Mouse (Mus musculus) E14TG2a.4 (cell line): ENCODE data around the gene Mbtps2.

Source experiments
- CTCF ChIP-seq: conservative IDR thresholded peaks from 2 replicates; pipeline ENCODE4 v1.5.1; 2014; ENCODE audit warnings: low read length
- NANOG ChIP-seq: IDR thresholded peaks from 2 replicates; pipeline ENCODE4 v1.6.1; 2014; ENCODE audit warnings: borderline replicate concordance, low read length, mixed read lengths

DNA sequence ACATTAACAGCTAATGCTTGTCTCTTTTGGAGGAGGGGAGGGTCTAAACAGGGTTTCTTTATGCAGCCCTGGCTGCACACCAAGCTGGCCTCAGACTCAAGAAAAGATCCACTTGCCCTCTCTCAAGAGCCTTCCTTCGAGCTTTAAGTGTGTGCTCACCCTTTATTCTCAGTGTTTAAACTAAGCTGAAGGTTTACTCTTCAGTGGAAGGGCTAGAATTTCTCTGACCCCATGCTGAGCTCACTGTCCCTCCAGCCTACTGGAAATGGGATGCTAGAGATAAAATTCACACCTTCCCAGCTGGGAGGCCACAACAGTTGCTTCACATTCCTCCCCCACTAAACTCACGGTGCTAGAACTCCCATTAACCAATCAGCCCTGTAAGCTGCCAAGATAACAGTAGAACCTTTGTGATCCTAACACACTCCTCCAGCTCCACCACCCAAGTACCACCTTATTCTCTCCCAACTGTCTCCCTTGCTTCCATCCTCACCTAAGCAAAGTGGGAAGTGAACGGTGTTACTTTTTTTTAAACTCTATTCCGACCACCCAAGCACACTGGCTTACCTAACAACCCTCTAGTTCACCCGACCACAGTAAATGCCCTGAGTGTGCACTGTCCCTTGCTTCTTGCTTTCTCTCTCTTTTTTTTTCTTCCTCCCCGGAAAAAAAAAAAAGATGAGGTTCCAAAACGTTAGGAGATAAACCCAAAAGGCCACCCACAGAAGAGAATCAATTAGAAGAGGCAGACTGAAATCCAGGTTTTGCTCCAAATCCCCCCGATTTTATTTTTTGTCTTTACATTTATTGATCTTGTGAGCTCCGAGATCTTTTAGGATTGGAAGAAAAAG lies 108.4 kb downstream of the Mbtps2 start:
- no peak for TF ChIP-seq CTCF
- TF ChIP-seq NANOG, result no peak
